Mouse (Mus musculus): Measurements from ENCODE around the gene Iqcc.

The Iqcc gene

DNA sequence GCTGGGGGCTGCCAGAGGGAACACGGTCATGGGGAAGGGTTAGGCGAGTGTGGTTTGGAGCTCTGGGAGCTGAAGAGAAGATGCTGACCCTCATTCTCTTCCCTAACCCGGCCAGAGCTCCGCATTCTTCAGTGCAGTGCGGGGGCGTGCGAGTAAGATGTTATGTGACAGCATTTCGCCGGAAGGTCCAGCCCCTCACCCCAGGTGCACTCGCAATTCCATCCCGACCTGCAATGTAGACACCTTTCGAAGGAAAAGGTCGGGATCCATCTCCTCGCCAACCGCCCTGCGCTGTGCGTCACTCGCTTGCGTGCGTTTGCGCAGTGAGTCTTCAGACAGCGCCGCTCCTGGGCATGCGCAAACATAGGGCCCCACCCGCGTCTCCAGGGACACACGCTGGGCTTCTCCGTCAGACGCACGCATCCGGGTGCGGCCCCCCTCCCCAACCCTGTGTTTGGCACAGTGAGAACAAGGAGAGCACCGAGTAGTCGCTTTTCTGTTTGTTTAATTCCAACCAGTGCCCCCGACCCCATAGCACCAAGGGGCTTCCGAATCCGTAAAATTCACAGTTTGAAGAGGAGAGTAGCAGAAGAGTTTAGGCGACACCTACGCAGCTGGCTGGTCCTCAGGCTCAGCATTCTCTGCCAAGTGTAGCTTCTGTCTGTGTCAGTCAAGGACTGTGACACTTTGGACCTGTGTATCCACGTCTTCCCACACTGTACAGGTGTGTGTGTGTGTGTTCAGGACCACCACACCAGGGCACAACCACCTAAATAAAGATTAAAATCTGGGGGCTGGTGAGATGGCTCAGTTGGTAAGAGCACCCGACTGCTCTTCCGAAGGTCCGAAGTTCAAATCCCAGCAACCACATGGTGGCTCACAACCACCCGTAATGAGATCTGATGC is at the start of gene Iqcc:
Gene Iqcc, minus strand, starts transcription at position 314 of the 906 bp plus-strand sequence.
- peak; percentile 97 for DNase-seq

DNA sequence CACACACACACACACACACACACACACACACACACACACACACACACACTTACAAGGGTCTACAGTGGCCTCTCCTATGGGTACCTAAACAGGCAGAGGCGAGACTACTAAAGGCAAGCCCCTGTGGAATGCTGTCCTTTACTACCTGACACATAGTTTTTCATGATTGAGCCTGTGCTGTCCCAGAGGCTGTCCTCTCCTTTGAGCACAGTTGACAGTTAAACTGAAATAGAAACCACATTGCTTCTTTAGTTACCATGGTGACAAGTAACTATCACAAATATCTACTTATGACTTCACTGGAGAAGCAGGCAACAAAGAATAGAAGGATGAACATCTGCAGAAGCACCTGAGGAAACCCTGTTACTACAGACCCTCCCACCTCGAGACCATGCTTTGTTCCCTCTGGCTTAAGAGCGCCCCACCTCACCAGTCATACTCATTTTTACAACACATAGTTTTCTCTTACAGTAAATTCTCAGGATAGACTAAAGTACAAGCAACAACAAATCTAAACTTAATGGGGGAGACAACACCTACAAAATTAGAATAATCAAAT is 43.4 kb upstream of the Iqcc start:
- no peak for DNase-seq

DNA sequence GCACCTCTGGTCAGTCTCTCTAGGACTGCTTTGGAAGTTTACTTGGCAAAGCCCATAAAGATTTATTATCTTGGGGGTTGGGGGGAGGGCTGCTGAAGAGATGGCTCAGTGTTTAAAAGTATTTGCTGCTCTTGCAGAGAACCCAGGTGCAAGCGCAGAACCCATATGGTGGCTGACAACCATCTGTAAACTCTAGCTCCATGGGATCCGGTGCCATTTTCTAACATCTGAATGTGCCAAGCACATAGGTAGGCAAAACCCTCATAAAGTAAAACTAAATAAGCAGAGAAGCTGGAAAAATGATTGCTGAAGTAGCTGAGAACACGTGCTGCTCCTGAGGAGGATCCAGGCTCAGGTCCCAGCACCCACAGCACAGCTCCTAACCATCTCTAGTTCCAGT is 42.7 kb upstream of the Iqcc start:
- no peak for DNase-seq

DNA sequence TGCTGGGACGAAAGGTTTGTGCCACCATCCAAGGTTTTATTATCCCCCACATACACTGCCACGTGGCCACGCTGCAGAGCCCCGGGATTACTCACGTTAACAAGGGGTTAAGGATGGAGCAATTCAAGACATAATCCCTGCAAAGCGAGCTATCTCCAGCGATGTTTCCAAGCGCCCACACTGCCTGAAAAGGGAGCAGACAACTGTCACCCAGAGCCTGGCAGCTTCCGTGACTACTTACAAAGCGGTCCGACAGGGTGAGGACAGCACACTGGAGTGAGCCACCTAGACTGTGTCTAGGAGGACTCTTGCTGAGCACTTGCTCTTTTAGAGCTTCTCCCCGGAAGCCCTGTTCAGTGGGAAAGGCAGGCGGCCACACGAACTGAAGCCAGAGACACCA is 35.9 kb upstream of the Iqcc start:
- no peak for DNase-seq

DNA sequence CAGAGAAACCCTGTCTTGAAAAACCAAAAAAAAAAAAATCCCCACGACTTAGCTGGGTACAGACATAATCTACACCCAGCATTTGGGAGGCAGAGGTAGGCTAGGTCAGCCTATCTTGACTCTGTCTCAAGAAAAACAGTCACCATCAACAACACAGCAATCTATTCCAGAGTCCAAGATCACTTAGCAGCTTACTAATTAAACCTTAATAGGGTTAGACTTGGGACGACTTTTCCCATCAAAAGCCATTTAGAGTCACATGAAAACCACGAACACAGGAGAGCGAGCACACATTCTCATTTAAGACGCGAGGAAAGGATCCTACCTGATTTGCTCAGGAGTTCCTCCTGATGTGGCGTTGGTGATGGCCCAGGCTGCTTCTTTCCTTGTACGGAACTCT is 31.5 kb upstream of the Iqcc start:
- DNase-seq, result no peak

DNA sequence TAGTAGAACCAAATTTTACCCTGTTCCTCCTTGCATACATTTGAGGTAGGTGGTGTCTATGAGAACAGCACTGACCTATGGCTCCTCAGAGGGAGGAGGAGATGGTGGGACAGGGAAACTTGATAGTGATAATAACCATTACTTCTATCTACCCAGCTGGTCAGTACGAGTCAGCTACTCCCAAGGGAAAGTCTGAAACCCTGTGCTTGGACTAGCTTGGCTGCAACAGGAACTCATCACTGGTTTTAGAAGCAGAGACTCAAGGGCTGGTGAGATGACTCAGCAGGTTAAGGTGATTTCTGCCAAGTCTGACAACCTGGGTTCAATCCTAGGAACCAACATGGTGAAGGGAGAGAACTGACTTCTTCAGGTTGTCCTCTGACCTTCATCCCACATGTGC is 29.8 kb upstream of the Iqcc start:
- DNase-seq, result no peak

DNA sequence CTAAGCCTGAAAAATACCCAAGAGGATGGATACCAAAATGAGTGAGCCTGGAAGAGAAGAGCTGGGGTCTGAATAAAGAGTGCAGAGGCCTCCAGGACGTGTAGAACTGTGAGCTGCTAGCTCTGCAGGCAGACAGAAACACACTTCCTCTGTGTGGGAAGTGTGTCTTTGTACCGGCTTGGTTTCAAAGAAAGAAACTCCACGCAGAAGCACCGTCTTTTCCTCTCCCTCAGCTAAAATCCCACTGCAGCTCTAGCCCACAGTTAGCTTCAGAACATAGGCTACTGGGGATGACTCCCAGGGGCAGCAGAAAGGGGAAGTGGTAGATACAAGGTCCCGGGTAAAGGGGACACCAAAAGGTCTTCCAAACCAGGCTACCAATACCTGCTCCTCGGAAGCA is 26.3 kb upstream of the Iqcc start:
- no peak for DNase-seq

DNA sequence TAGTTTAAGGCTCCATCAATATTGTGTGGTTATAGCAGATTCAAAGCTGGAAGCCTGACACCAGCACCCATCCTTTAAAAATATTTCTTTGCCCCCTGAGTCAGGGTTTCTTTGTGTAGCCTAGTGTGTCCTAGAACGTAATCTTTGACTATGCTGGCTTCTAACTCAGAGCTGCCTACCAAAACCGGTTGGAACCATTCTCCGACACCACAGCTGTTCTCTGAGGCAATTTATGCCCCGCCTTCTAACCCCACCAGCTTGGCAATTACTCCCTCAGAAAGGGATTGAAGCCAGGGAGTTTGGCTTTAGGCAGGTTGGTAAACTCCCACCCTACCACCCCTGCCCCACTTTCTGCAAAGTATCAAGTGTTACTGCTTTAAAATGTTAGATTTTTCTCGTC is 22.9 kb upstream of the Iqcc start:
- no peak for DNase-seq

DNA sequence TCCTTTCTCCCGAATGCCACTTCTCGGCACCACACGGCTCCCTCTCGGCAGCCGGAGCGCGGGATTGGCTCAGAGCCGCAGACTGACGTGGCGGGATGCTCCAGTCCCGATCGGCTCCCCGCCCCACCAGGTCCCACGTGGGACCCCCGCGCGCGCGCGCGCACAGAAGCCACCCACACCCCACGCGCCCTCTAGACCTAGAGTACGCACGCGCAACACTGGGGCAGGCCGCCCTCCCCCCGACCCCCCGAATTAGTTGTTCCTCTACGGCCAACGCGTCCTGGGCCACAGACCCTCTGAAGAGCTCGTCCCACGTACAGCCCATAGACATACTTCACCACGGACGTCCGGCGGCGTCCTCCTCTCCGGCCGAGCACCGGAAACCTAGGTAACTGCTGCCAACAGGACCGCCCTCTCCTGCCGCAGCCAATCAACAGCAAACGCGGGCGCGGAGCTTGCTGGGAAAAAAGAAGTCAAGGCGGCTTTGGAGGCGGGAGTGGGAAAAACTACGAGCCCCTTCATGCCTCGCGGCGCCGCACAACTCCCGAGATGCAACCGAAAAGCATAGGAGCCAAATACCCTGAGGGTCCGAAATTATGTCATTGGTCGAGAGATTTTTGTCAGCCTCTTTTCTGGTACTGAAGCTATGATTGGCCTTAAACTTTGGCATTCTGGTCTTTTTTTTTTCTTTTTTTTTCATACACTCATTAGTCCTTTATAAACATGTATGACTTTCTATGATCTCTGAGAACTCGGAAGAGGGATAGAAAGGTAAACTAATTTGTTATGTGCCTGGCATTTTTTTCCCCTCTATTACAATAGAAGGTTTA is 22.0 kb upstream of the Iqcc start, which contains the start of gene Txlna:
Gene Txlna, minus strand, starts transcription at position 428 of the 830 bp plus-strand sequence.
- peak; percentile 98 for DNase-seq

DNA sequence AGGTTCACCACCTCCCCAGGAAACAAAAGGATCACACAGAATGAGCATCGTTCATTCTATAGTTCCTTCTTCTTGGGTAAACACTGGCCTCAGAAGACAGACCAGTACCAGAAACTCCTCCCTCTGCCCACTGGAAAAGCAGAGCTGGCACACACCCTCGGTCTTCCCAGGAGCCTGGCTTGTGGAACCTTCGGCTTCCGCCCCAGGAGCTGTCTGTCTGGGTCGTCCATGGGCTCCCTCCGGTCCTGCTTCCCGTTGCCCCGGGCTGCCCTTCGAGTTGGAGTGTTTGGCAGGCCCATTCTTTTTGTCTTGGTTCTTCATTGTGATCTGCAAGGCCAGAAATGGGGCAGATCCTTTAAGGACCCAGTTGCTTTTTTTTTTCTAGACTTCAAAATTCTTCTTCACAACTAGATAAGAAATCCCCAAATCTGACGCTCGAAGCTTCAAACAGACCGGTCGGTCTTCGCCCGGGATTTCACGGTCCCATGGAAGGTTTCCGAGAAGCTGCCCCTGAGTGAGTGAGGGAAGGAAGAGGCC is 21.3 kb upstream of the Iqcc start:
- no peak for DNase-seq

DNA sequence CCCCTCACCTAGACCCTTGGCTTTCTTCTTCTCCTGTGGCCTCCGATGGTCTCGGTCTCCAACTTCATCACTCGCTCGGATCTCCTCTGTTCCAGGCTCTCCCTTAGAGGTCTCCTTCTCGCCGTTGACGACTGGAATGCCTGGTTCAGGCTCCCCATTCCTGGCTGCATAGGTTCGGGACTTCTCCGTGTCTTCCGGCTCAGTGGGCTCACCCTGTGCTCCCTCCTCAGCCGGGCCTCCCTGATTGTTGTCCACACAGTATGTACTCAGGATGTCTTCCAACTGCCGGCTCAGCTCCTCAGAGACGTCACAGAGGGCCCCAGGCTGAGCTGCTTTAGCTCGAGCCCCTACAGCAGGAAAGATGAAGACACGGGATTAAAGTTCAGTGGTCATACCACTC is 20.3 kb upstream of the Iqcc start:
- DNase-seq, result no peak

DNA sequence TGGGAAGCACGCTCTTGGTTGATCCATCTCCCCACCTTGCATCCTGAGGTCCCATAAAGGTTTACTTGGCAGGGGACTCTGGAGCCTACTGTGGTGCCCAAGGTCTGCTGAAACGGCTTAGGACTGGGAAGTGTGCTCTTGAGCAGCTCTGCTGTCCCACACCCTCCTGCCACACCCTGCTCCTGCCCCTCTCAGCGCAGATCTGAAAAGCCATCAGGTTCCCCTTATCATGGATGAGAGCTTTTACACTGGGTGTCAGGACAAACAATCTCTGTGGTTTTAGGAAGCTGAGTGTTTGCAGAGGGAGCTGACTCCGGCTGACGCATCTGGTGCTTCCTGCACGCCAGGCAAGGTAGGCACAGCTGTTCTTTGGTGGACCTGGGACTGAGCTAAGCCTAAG is 15.0 kb upstream of the Iqcc start:
- DNase-seq, result no peak

DNA sequence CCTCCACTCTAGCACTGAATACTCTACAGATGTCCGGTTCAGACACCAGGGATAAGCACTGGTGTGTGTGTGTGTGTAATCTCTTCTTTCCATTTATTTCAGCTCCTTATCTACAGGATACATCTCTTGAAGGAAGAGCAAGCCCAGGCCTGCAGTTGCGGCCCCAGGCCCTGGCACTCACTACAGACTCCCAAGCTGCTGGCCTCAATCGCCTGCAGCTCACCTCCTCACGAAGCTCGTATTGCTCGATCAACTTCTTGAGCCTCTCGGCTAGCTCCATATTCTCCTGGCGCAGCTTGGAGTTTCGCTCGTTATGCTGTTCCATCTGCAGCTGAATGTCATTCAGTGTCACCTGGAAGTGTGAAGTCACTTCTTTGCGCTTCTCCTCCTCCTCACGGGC is 13.0 kb upstream of the Iqcc start:
- DNase-seq, result no peak

DNA sequence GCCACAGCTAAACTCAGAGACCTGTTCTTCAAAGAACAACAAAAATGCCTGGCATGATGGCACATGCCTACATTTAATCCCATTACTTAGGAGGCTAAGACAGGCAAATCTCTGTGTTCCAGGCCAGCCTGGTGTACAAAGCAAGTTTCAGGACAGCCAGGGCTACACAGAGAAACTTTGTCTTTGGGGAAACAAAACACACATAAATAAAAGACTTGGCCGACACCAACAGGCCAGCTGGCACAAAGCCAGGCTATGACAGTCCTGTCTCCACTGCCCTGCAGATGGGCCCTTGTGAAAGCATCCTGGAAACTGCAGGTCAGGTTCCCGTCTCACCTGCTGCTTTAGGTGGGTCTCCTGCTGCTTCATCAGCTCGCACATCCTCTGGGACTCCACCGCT is 12.0 kb upstream of the Iqcc start:
- DNase-seq, result no peak

DNA sequence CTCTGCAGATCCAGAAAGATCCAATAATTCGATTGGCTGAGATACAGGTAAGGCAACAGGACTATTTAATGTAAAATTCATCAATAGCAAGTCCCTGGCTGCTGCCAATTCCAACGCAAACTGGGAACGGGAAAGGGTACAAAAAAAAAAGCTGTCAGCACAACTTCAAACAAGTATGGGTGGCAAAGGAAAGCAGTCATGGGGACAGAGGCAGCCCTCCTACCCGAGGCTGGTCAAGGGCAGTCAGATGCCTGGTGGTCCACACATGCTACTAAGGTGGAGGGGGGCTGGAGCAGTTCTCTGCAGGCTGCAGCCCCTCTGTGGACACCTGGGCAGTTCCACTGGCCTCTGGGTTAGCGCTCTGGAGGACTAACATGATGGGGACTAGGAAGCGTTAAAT is 7.1 kb upstream of the Iqcc start:
- no peak for DNase-seq

DNA sequence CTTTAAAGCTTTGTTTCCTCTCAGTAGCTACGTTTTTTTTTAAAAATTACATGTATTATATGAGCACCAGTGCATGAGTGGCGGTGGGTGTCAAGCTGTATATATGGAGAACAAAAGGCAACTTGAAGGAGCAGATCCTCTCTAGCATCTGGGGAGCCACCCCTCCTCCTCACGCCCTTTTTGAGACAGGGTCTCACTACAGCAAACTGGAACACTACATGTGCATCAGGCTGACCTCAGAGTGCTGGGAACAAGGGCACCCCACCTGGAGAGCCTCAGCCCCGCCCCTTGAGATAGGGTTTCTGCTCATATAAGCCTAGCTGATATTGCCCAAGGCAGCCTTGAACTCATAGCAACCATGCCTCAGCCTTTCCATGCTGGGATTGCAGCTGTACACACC is 6.6 kb upstream of the Iqcc start:
- DNase-seq, result no peak

DNA sequence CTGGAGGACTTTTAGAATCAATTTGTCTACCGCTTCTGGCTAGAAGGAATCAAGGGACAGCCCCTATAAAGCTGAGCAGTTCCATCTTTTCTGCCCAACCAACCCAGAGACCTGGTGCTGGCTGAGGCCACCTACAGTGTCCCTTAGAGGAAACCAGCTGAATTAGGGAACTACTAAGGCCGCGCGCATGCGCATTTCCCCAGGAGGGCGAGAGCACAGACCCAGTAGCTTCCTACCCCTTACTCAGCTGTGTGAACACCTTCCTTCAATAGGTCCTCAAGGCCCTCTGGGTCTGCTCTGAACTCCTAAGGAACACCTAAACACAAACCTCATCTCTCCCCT is 6.1 kb upstream of the Iqcc start:
- peak; percentile 66 for DNase-seq

DNA sequence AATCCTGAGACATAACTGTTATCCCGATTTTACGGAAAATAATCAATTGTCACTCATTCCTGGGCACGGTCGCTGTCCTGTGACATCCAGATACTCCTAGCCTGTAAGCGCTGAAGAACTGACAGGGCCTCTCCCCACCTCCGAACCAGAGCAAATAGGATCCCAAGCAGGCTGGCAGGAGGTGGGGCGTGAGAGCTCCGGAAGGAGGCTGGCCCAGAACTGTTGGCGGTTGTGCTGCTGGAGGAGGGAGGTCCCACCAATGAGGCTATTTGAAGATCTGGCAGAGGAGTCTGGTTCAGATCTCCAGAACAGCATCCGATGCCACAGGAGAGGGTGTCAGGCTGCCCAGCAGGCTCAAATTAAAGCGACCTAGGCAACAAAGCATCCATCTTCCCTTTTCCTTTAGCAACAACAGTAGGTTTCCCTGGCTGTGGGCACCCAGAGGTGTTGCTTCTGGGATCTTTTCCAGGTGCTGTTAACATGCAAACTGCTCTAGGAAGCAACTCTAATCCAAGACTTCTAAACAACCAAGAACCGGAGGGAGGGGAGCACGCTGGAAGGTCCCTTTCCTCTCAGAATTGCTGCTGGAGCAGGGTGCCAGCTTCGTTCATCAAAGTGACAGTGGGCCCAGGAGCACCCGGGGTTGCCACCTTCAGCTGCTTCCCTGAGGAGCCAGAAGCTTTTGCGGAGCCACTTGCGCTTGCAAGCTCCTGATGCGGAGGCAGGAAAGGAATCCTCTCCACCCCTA is 5.6 kb upstream of the Iqcc start:
- DNase-seq, result peak; percentile 81

DNA sequence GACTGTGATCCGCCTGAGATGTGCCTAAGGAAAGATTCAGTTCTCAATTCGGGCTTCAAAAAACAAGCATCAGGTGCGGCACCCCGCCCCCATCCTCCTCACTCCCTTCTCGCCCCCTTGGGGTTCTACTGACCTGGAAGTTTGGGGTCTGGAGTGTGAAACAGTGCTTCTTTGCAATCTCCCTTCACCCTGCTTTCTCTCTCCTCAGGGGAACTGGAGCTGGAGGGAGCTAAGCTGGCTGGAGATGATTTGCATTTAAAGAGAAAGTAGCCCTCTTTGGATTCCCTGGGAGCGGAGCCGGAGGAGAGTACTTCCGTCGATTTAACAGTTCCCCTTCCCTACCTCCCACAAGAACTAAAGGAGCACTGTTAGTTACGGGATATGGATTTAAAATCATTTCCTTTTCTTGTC is 4.8 kb upstream of the Iqcc start, which contains the start of gene Ccdc28b:
Gene Ccdc28b, minus strand, starts transcription at position 267 of the 411 bp plus-strand sequence.
- no peak for DNase-seq

DNA sequence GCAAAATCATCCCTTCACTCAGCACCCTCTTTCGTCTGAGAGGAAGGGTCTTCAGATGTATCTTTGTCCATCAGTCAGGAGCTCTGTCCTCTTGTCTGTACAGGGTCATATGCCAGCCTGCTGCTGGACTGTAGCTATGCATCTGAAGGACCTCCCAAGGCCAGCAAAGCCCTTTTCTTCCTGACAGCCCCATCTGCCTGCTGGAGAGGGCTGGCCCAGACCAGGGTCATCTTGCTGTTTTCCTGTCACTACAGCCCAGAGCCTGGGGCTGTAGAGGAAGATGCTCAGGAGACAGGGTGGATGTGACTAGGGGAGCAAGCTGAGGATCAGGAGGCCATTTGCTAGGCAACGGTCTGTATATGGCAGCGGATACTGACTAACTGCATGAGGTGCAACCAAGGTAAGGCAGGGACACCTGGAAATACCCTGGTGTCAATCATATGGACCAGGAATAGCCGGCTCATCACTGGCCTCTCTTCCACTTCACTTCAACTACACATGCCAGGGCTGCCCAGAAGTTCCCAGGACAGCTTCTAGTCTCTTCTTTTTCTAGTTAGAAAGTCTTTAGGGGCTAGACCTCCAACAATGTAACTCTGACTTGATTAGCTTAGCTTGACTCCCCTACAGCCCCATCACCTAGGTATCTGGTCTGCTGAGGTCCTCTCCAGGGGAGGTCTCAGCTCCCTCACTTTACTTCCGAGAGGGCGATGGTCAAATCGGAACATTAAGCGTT is 4.1 kb upstream of the Iqcc start:
- no peak for DNase-seq

DNA sequence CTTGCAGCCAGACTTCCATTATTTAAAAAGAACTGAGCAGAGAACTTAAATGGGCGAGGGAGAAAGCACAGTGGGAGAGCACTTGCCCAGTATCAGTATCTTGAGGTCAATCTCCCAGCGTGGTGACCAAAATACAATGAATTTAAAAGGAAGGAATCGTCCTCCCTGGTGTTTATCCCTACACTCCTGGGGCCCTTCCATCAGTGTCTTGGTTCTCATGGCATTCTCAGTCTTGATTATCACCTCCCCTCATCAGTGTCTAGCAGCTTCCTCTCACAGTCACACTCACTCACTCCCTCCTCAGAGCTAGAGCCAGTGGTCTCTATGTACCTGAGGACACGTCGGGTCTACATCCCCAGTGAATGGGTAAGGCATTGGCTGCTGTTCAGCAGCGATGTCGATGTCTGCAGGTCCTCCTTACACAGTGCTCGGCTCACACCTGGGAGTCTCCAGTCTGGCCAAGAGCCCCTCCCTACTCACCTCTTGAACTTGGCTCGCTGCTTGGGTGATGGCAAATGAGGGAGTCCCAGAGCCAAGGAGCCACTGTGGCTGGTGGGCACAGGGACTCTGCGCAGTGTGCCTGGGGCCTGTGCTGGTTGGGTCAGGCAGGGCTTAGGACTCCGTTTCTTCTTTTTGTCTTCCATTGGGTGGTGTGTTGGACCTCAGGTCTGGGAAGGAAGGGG is 3.4 kb upstream of the Iqcc start:
- DNase-seq, result no peak

All from right cerebral cortex, postnatal 14 days (tissue).